Mouse (Mus musculus): ENCODE data around the gene Aff3.

The Aff3 gene

GRCm38 (mm10) chr1:38658376-38658775 is 6.4 kb downstream of the Aff3 start:
- no peak for DNase-seq (ENCODE audit: low read depth, low spot score)

- no peak for DNase-seq (ENCODE audit: low read depth, low spot score)
Observed at GRCm38 (mm10) chr1:38657606-38658005, 7.1 kb downstream of the Aff3 start.

- peak; percentile 20 for DNase-seq (ENCODE audit: low read depth, low spot score)
Observed at GRCm38 (mm10) chr1:38654981-38655540, 9.7 kb downstream of the Aff3 start.

GRCm38 (mm10) chr1:38650031-38650430 is 14.7 kb downstream of the Aff3 start:
- DNase-seq (ENCODE audit: low read depth, low spot score) = no peak

- no peak for DNase-seq (ENCODE audit: low read depth, low spot score)
Observed at GRCm38 (mm10) chr1:38649174-38649573, 15.6 kb downstream of the Aff3 start.

- no peak for DNase-seq (ENCODE audit: low read depth, low spot score)
Observed at GRCm38 (mm10) chr1:38642288-38642687, 22.5 kb downstream of the Aff3 start.

- DNase-seq (ENCODE audit: low read depth, low spot score) = no peak
Observed at GRCm38 (mm10) chr1:38639669-38640068, 25.1 kb downstream of the Aff3 start.

GRCm38 (mm10) chr1:38635596-38635995 is 29.2 kb downstream of the Aff3 start:
- DNase-seq (ENCODE audit: low read depth, low spot score) = no peak

- no peak for DNase-seq (ENCODE audit: low read depth, low spot score)
Observed at GRCm38 (mm10) chr1:38634081-38634480, 30.7 kb downstream of the Aff3 start.

GRCm38 (mm10) chr1:38632461-38633180 is 32.1 kb downstream of the Aff3 start:
- no peak for DNase-seq (ENCODE audit: low read depth, low spot score)

GRCm38 (mm10) chr1:38631501-38632279 is 33.1 kb downstream of the Aff3 start:
- DNase-seq (ENCODE audit: low read depth, low spot score) = no peak

GRCm38 (mm10) chr1:38628901-38629585 is 35.7 kb downstream of the Aff3 start:
- no peak for DNase-seq (ENCODE audit: low read depth, low spot score)

- DNase-seq (ENCODE audit: low read depth, low spot score) = no peak
Observed at GRCm38 (mm10) chr1:38628426-38628825, 36.3 kb downstream of the Aff3 start.

- no peak for DNase-seq (ENCODE audit: low read depth, low spot score)
Observed at GRCm38 (mm10) chr1:38627683-38628361, 36.9 kb downstream of the Aff3 start.

- DNase-seq (ENCODE audit: low read depth, low spot score) = no peak
Observed at GRCm38 (mm10) chr1:38626739-38627661, 37.8 kb downstream of the Aff3 start.

- DNase-seq (ENCODE audit: low read depth, low spot score) = no peak
Observed at GRCm38 (mm10) chr1:38626388-38626738, 38.4 kb downstream of the Aff3 start.

GRCm38 (mm10) chr1:38621840-38622239 is 42.9 kb downstream of the Aff3 start:
- DNase-seq (ENCODE audit: low read depth, low spot score) = no peak

- DNase-seq (ENCODE audit: low read depth, low spot score) = no peak
Observed at GRCm38 (mm10) chr1:38620401-38620800, 44.4 kb downstream of the Aff3 start.

GRCm38 (mm10) chr1:38606741-38607140 is 58.0 kb downstream of the Aff3 start:
- no peak for DNase-seq (ENCODE audit: low read depth, low spot score)

- DNase-seq (ENCODE audit: low read depth, low spot score) = no peak
Observed at GRCm38 (mm10) chr1:38605426-38605825, 59.3 kb downstream of the Aff3 start.

GRCm38 (mm10) chr1:38604611-38605010 is 60.1 kb downstream of the Aff3 start:
- DNase-seq (ENCODE audit: low read depth, low spot score) = no peak

Data from WW6 (cell line).